Mouse (Mus musculus): ENCODE measurements at regions not wholly inside any gene's neighbourhood (a gene's known extent, or its start where the extent isn't known, plus 50 kb on each side); places are given as distances from the start of the nearest gene placed in this dataset.
A peak's percentile ranks its signal among the peaks of the same experiment; 100 is the strongest.

GRCm38 (mm10) chr15:88151199-88151598 lies 448.9 kb upstream of the Zdhhc25 start:
- no peaks in the 10 kb centered on the region for H3K9me3 ChIP-seq (ENCODE audit: control insufficient read depth, low read length)
- no peak overlapping the region for H3K4me2 ChIP-seq (replicated peaks)
- H3K4me3 ChIP-seq (replicated peaks; ENCODE audit: low read length), result no peak overlapping the region
- no peak for ATAC-seq (ENCODE audit: low FRiP score)
- H3K4me1 ChIP-seq (replicated peaks; ENCODE audit: control insufficient read depth, insufficient read depth, low read length), result no peaks in the 10 kb centered on the region
- H3K36me3 ChIP-seq (replicated peaks; ENCODE audit: control insufficient read depth, insufficient read depth), result no peaks in the 10 kb centered on the region
- no peaks in the 10 kb centered on the region for H3K27me3 ChIP-seq (ENCODE audit: control insufficient read depth, insufficient read depth, low read length)
- DNase-seq (ENCODE audit: low spot score), result no peak
- peak overlapping the region; percentile 20; the same call in 1 of the 2 replicates for H3K27ac ChIP-seq
- no peak overlapping the region for H3K9ac ChIP-seq
- 77% methylated on average over 6 of the region's 6 CpGs for WGBS

GRCm38 (mm10) chr15:88159618-88160170 lies 440.4 kb upstream of the Zdhhc25 start:
- 62% methylated on average over 2 of the region's 2 CpGs for WGBS
- DNase-seq (ENCODE audit: low spot score), result no peak

GRCm38 (mm10) chr15:88160291-88160690 lies 439.8 kb upstream of the Zdhhc25 start:
- 84% methylated on average over 4 of the region's 4 CpGs for WGBS
- H3K4me3 ChIP-seq (replicated peaks; ENCODE audit: low read length), result no peak overlapping the region
- no peaks in the 10 kb centered on the region for H3K36me3 ChIP-seq (replicated peaks; ENCODE audit: control insufficient read depth, insufficient read depth)
- ATAC-seq (ENCODE audit: low FRiP score) (no peak), DNase-seq (ENCODE audit: low spot score) (no peak)
- H3K4me2 ChIP-seq (replicated peaks), result no peak overlapping the region
- no peak overlapping the region for H3K9ac ChIP-seq
- no peak overlapping the region for H3K27ac ChIP-seq
- no peaks in the 10 kb centered on the region for H3K27me3 ChIP-seq (ENCODE audit: control insufficient read depth, insufficient read depth, low read length)
- no peaks in the 10 kb centered on the region for H3K9me3 ChIP-seq (ENCODE audit: control insufficient read depth, low read length)
- H3K4me1 ChIP-seq (replicated peaks; ENCODE audit: control insufficient read depth, insufficient read depth, low read length), result 0 out of 2 replicates have a peak, but pooled peaks cover 5% of the 10 kb centered on the region

More at GRCm38 (mm10) chr15:88159618-88160170, 440.4 kb upstream of the Zdhhc25 start:
- Histone ChIP-seq H3K4me2 (replicated peaks) (no peak overlapping the region), H3K27ac (no peak overlapping the region), H3K9me3 (ENCODE audit: control insufficient read depth, low read length) (no peaks in the 10 kb centered on the region), H3K27me3 (ENCODE audit: control insufficient read depth, insufficient read depth, low read length) (no peaks in the 10 kb centered on the region), H3K4me1 (replicated peaks; ENCODE audit: control insufficient read depth, insufficient read depth, low read length) (0 out of 2 replicates have a peak, but pooled peaks cover 5% of the 10 kb centered on the region), H3K36me3 (replicated peaks; ENCODE audit: control insufficient read depth, insufficient read depth) (no peaks in the 10 kb centered on the region), H3K4me3 (replicated peaks; ENCODE audit: low read length) (no peak overlapping the region), H3K9ac (no peak overlapping the region)
- no peak for ATAC-seq (ENCODE audit: low FRiP score)

GRCm38 (mm10) chr15:88163438-88163837 lies 436.7 kb upstream of the Zdhhc25 start:
- no peak overlapping the region for H3K4me2 ChIP-seq (replicated peaks)
- no peak overlapping the region for H3K4me3 ChIP-seq (replicated peaks; ENCODE audit: low read length)
- peak overlapping the region; percentile 32; the same call in 1 of the 2 replicates for H3K27ac ChIP-seq
- no peaks in the 10 kb centered on the region for H3K36me3 ChIP-seq (replicated peaks; ENCODE audit: control insufficient read depth, insufficient read depth)
- H3K9me3 ChIP-seq (ENCODE audit: control insufficient read depth, low read length), result no peaks in the 10 kb centered on the region
- no peak overlapping the region for H3K9ac ChIP-seq
- no peak for ATAC-seq (ENCODE audit: low FRiP score)
- DNase-seq (ENCODE audit: low spot score), result peak; percentile 58
- 0 out of 2 replicates have a peak, but pooled peaks cover 5% of the 10 kb centered on the region for H3K4me1 ChIP-seq (replicated peaks; ENCODE audit: control insufficient read depth, insufficient read depth, low read length)
- H3K27me3 ChIP-seq (ENCODE audit: control insufficient read depth, insufficient read depth, low read length), result no peaks in the 10 kb centered on the region
- 51% methylated on average over 3 of the region's 3 CpGs for WGBS

- 41% methylated on average over 3 of the region's 3 CpGs for WGBS
- Histone ChIP-seq H3K27ac (no peak overlapping the region), H3K9ac (no peak overlapping the region), H3K27me3 (ENCODE audit: control insufficient read depth, insufficient read depth, low read length) (no peaks in the 10 kb centered on the region), H3K9me3 (ENCODE audit: control insufficient read depth, low read length) (peaks cover 6% of the 10 kb centered on the region; the same call in 1 of the 2 replicates), H3K4me1 (replicated peaks; ENCODE audit: control insufficient read depth, insufficient read depth, low read length) (0 out of 2 replicates have a peak, but pooled peaks cover 4% of the 10 kb centered on the region), H3K4me3 (replicated peaks; ENCODE audit: low read length) (no peak overlapping the region), H3K4me2 (replicated peaks) (no peak overlapping the region), H3K36me3 (replicated peaks; ENCODE audit: control insufficient read depth, insufficient read depth) (no peaks in the 10 kb centered on the region)
- ATAC-seq (ENCODE audit: low FRiP score) (no peak), DNase-seq (ENCODE audit: low spot score) (peak; percentile 60)
These were observed 425.8 kb upstream of the Zdhhc25 start for GRCm38 (mm10) chr15:88174326-88174725.

GRCm38 (mm10) chr15:88175991-88176390 lies 424.1 kb upstream of the Zdhhc25 start:
- Histone ChIP-seq H3K27me3 (ENCODE audit: control insufficient read depth, insufficient read depth, low read length) (no peaks in the 10 kb centered on the region), H3K36me3 (replicated peaks; ENCODE audit: control insufficient read depth, insufficient read depth) (no peaks in the 10 kb centered on the region), H3K4me1 (replicated peaks; ENCODE audit: control insufficient read depth, insufficient read depth, low read length) (0 out of 2 replicates have a peak, but pooled peaks cover 4% of the 10 kb centered on the region), H3K4me3 (replicated peaks; ENCODE audit: low read length) (no peak overlapping the region), H3K9ac (no peak overlapping the region), H3K9me3 (ENCODE audit: control insufficient read depth, low read length) (peaks cover 6% of the 10 kb centered on the region; the same call in 1 of the 2 replicates), H3K27ac (no peak overlapping the region), H3K4me2 (replicated peaks) (no peak overlapping the region)
- DNase-seq (ENCODE audit: low spot score), result no peak
- 70% methylated on average over 3 of the region's 3 CpGs for WGBS
- no peak for ATAC-seq (ENCODE audit: low FRiP score)

GRCm38 (mm10) chr15:88196539-88196938 lies 403.6 kb upstream of the Zdhhc25 start:
- Histone ChIP-seq H3K4me1 (replicated peaks; ENCODE audit: control insufficient read depth, insufficient read depth, low read length) (no peaks in the 10 kb centered on the region), H3K36me3 (replicated peaks; ENCODE audit: control insufficient read depth, insufficient read depth) (no peaks in the 10 kb centered on the region), H3K4me2 (replicated peaks) (no peak overlapping the region), H3K9ac (no peak overlapping the region), H3K4me3 (replicated peaks; ENCODE audit: low read length) (no peak overlapping the region), H3K27ac (no peak overlapping the region), H3K9me3 (ENCODE audit: control insufficient read depth, low read length) (no peaks in the 10 kb centered on the region), H3K27me3 (ENCODE audit: control insufficient read depth, insufficient read depth, low read length) (no peaks in the 10 kb centered on the region)
- WGBS, result 95% methylated on average over 2 of the region's 2 CpGs
- ATAC-seq (ENCODE audit: low FRiP score) (no peak), DNase-seq (ENCODE audit: low spot score) (no peak)

- Histone ChIP-seq H3K4me3 (replicated peaks; ENCODE audit: low read length) (no peak overlapping the region), H3K9ac (no peak overlapping the region), H3K36me3 (replicated peaks; ENCODE audit: control insufficient read depth, insufficient read depth) (no peaks in the 10 kb centered on the region), H3K9me3 (ENCODE audit: control insufficient read depth, low read length) (no peaks in the 10 kb centered on the region), H3K4me2 (replicated peaks) (0 out of 2 replicates have a peak overlapping the region, but pooled peaks have one; percentile 1), H3K27me3 (ENCODE audit: control insufficient read depth, insufficient read depth, low read length) (no peaks in the 10 kb centered on the region), H3K27ac (no peak overlapping the region), H3K4me1 (replicated peaks; ENCODE audit: control insufficient read depth, insufficient read depth, low read length) (peaks cover 14% of the 10 kb centered on the region)
- 49% methylated on average over 3 of the region's 3 CpGs for WGBS
- ATAC-seq (ENCODE audit: low FRiP score), result no peak
- no peak for DNase-seq (ENCODE audit: low spot score)
These were observed 397.4 kb upstream of the Zdhhc25 start for GRCm38 (mm10) chr15:88202736-88203135.

- Histone ChIP-seq H3K9ac (no peak overlapping the region), H3K27me3 (ENCODE audit: control insufficient read depth, insufficient read depth, low read length) (no peaks in the 10 kb centered on the region), H3K4me2 (replicated peaks) (no peak overlapping the region), H3K4me3 (replicated peaks; ENCODE audit: low read length) (no peak overlapping the region), H3K9me3 (ENCODE audit: control insufficient read depth, low read length) (no peaks in the 10 kb centered on the region), H3K36me3 (replicated peaks; ENCODE audit: control insufficient read depth, insufficient read depth) (no peaks in the 10 kb centered on the region), H3K27ac (no peak overlapping the region), H3K4me1 (replicated peaks; ENCODE audit: control insufficient read depth, insufficient read depth, low read length) (no peaks in the 10 kb centered on the region)
- 58% methylated on average over 3 of the region's 3 CpGs for WGBS
- DNase-seq (ENCODE audit: low spot score) (no peak), ATAC-seq (ENCODE audit: low FRiP score) (no peak)
These were observed 386.7 kb upstream of the Zdhhc25 start for GRCm38 (mm10) chr15:88213356-88213755.

- WGBS, result 54% methylated on average over 4 of the region's 4 CpGs
- ATAC-seq (ENCODE audit: low FRiP score) (no peak), DNase-seq (ENCODE audit: low spot score) (no peak)
These were observed 385.8 kb upstream of the Zdhhc25 start for GRCm38 (mm10) chr15:88214286-88214685.

More at GRCm38 (mm10) chr15:88214286-88214685, 385.8 kb upstream of the Zdhhc25 start:
- no peak overlapping the region for H3K4me3 ChIP-seq (replicated peaks; ENCODE audit: low read length)
- no peaks in the 10 kb centered on the region for H3K27me3 ChIP-seq (ENCODE audit: control insufficient read depth, insufficient read depth, low read length)
- no peak overlapping the region for H3K27ac ChIP-seq
- H3K9me3 ChIP-seq (ENCODE audit: control insufficient read depth, low read length), result no peaks in the 10 kb centered on the region
- no peak overlapping the region for H3K9ac ChIP-seq
- H3K4me1 ChIP-seq (replicated peaks; ENCODE audit: control insufficient read depth, insufficient read depth, low read length), result no peaks in the 10 kb centered on the region
- H3K36me3 ChIP-seq (replicated peaks; ENCODE audit: control insufficient read depth, insufficient read depth), result no peaks in the 10 kb centered on the region
- no peak overlapping the region for H3K4me2 ChIP-seq (replicated peaks)

Measured in hindbrain, embryonic 14.5 days (tissue).